Mouse (Mus musculus) heart, adult 2 months (tissue): Measurements from ENCODE around the gene Asxl1.

Experiments
- CTCF ChIP-seq: fragments of 200-600 bp; IDR thresholded peaks from 2 replicates; pipeline ENCODE4 v1.8.1; 2022; ENCODE audit warnings: antibody characterized with exemption, mild to moderate bottlenecking, moderate library complexity
- EP300 ChIP-seq: fragments of 200-500 bp; IDR thresholded peaks from 2 replicates; pipeline ENCODE4 v1.6.1; 2011; ENCODE audit warnings: low read depth, low read length, control low read depth; ENCODE audit not compliant: insufficient read depth
- POLR2A ChIP-seq: fragments of 200-500 bp; IDR thresholded peaks from 2 replicates; pipeline ENCODE4 v1.6.1; 2011; ENCODE audit warnings: mild to moderate bottlenecking, low read depth, low read length, control low read depth; ENCODE audit not compliant: insufficient read depth

DNA sequence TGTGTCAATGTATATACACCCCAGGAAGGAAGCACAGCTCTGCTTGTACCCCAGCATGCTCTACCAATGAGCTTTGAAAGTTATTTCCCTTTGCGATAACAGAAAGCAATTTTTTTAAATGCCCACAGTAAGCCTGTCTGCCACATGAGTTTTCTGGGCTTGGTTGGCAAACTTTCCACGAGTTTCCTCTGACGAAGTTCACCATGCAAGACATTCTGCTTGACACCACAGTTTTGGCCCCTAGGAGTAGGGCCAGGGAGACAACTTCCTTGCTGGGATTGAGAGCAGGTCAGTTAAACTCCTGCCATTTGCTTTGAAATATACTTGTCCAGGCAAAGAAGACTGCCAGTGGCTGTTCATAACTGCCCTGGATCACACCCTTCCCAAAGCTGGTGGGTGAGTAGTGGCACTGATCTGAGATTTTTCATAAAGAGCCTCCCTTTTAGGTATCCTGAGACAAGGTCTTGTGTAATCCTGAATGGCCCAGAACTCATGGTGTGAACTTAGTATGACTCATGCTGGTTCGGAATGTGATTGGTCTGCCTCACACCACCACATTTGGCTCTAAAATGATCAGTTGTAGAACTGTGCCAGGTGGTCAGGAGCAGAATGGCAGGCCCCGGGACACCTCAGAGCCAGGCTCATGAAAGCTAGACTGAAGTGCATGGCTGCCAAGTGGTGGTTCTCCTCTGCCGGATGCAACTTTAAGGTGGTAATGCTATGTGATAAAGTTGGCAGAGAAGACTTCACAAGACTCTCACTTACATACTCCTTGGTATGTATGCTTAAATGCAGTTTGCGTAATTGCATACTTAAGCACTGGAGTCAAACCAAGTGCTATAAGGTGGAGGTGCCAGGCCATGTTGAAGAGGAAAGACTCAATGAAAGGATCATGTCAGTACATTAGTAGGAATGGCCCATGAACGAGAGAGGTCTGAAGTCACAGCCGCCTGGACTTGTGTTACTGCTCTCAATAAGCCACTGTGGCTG, 7.0 kb upstream of the Asxl1 start:
- TF ChIP-seq CTCF = no peak
- TF ChIP-seq POLR2A = no peak
- TF ChIP-seq EP300 = no peak
